Mouse (Mus musculus) c-Kit-positive CD71-negative TER-119-negative erythroid progenitor cells, embryonic 14.5 days (primary cell): ENCODE data around the gene Trpm1.

Experiments
- DNase-seq: peaks from one replicate; pipeline ENCODE4 v3.0.0-alpha.2; 2013; ENCODE audit warnings: low read depth

Gene Trpm1

GRCm38 (mm10) chr7:64289416-64289815 lies 135.8 kb downstream of the Trpm1 start:
- no peak for DNase-seq

- DNase-seq = no peak
These were observed 136.8 kb downstream of the Trpm1 start for GRCm38 (mm10) chr7:64290431-64290830.

GRCm38 (mm10) chr7:64291722-64292121 lies 138.1 kb downstream of the Trpm1 start:
- DNase-seq = no peak

- DNase-seq = no peak
These were observed 142.8 kb downstream of the Trpm1 start for GRCm38 (mm10) chr7:64296286-64297010.

GRCm38 (mm10) chr7:64310241-64310640 lies 156.6 kb downstream of the Trpm1 start:
- no peak for DNase-seq

- DNase-seq = no peak
These were observed 157.1 kb downstream of the Trpm1 start for GRCm38 (mm10) chr7:64310756-64311155.

GRCm38 (mm10) chr7:64312811-64313210 lies 159.2 kb downstream of the Trpm1 start:
- DNase-seq = no peak
